Mouse (Mus musculus) midbrain, embryonic 11.5 days (tissue): Measurements from ENCODE around the gene Samd4. TPM values are rescaled to one million over a fixed set of nuclear protein-coding genes. Genes with fewer than 3 reads are reported as not detected.

Experiments
- ATAC-seq: fragments of 200-750 bp; cut with Nextera tagmentation; 2 replicates; pipeline ENCODE4 v1.8.0; 2017; ENCODE audit warnings: moderate TSS enrichment, moderate library complexity; ENCODE audit not compliant: low FRiP score
- DNase-seq: peaks from one replicate; pipeline ENCODE4 v3.0.0; 2015; ENCODE audit warnings: low spot score; ENCODE audit errors: missing footprints
- H3K27ac ChIP-seq: fragments of 300-500 bp; sonication (generic); 2 replicates; pipeline ENCODE4 v1.5.1; 2014; ENCODE audit warnings: low read depth, low read length
- H3K27me3 ChIP-seq: fragments of 300-500 bp; sonication (generic); 2 replicates; pipeline ENCODE4 v1.6.1; 2014; ENCODE audit warnings: mild to moderate bottlenecking, low read length, moderate library complexity, mixed read lengths; ENCODE audit not compliant: control insufficient read depth, insufficient read depth
- H3K36me3 ChIP-seq: fragments of 300-500 bp; sonication (generic); 2 replicates; pipeline ENCODE4 v1.6.1; 2014; ENCODE audit warnings: mild to moderate bottlenecking, low read length, moderate library complexity, mixed read lengths; ENCODE audit not compliant: control insufficient read depth, insufficient read depth
- H3K4me1 ChIP-seq: fragments of 300-500 bp; sonication (generic); 2 replicates; pipeline ENCODE4 v1.6.1; 2014; ENCODE audit warnings: low read length; ENCODE audit not compliant: control insufficient read depth, insufficient read depth
- H3K4me2 ChIP-seq: fragments of 300-500 bp; sonication (generic); 2 replicates; pipeline ENCODE4 v1.6.1; 2014; ENCODE audit warnings: mild to moderate bottlenecking, moderate library complexity
- H3K4me3 ChIP-seq: fragments of 300-500 bp; sonication (generic); 2 replicates; pipeline ENCODE4 v1.5.1; 2014; ENCODE audit warnings: low read depth, low read length
- H3K9ac ChIP-seq: fragments of 300-500 bp; sonication (generic); 2 replicates; pipeline ENCODE4 v1.6.1; 2014; ENCODE audit warnings: low read length
- H3K9me3 ChIP-seq: fragments of 300-500 bp; sonication (generic); 2 replicates; pipeline ENCODE4 v1.6.1; 2016; ENCODE audit warnings: low read length; ENCODE audit not compliant: control insufficient read depth
- WGBS: fragments of 180-500 bp; shearing (Covaris S2); extraction: QIAGEN DNeasy Blood & Tissue Kit; methylation state at CpG from one replicate; pipeline ENCODE4 v1.1.7; 2014; 5-methylcytosine and 5-hydroxymethylcytosine counted together
- polyA plus RNA-seq: library from polyadenylated mRNA; unstranded; fragments of >200 nt; fragmentation: Nextera tagmentation; extraction: Ambion mirVana; gene quantifications from 2 replicates; pipeline ENCODE4 v1.2.1, GENCODE M21; 2014

Samd4 gene
- polyA plus RNA-seq, 1 experiment from 2014 or later, result 2.8 TPM

DNA sequence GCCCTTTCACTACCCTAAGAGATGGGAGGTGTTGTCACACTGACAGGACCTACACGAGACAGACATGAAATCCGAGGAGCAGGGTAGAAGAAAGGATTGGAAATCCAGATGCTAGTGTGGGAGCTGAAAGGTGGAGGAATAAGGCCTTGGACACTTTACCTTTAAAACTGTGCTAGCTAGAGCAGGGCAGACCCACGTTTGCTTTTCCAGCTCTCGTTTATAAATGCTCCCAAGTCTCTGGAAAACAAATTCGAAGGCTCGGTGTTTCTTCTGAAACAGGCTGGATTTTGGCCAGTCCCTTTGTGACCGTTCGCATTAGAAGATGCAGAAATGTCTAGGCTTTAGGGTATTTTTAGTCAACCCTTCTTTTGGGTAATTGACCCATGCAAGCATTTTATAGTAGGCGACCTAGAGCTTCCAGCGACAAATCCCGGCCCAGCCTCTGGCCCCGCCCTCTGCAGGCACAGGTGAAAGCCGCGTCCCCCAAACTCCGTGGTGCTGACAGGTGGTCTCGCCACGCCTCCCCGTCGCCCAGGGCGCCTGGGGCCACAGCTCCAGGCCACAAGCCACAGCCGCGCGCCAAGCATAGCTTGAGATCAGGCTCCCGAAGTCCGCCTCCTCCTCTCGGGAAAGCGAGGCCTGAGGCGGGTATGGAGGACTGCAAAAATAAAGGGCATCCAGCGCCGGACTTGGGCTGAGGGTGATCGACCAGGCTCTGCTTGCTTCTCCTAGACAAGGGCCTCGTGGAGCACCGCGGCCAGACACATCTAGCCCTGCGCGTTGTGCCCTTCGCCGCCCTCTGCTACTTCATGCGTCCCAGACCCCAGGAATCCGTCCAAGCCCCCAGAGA, 848 bp upstream of the Samd4 start:
- Histone ChIP-seq H3K27me3 (peaks cover 2% of the 10 kb centered on the region; the same call in 1 of the 2 replicates), H3K4me1 (peaks cover 23% of the 10 kb centered on the region), H3K9ac (peak overlapping the region; percentile 79), H3K4me3 (peak overlapping the region; percentile 61), H3K36me3 (no peaks in the 10 kb centered on the region), H3K4me2 (peak overlapping the region; percentile 90), H3K27ac (no peak overlapping the region), H3K9me3 (no peaks in the 10 kb centered on the region)
- WGBS, result 3% methylated on average over 40 of the region's 40 CpGs
- DNase-seq (peak; percentile 91), ATAC-seq (peak; percentile 0; the same call in 1 of the 2 replicates)

DNA sequence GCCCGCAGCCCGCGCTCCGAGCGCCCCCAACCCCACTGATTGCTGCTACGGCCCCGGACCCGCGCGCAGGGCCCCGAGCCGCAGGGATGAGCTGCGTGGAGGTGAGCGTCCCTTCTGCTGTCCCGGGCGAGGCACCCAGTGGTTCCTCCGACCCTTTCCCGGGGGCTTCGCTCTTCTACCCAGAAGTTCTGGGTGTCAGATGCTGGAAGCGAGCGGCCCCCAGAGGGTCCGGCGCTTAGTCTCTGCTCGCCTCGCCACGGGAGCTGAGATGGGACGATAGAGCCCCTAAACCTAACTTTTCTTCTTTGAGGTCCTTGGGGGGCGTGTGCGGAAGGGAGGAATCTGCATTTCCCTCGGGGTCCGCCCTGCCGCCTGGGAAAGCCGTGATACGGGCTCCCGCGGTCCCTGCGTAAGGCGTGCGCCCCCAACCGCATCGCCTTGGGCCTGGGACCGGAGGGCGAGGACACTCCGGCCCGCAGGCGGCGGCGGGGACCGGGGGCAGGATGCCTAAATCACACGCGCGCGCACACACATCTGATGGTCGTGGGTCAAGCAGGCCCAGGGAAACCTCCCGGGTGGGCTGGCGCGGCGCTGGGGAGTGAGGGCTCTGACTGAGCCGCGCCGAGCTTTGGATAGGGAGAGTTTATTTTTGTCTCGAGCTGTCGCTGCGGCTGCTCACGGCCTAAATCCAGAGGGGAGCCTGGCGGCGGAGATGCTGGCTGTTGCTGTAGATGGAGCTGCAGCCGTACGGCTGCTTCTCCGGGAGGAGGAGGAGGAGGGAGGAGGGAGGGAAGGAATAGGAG, 615 bp downstream of the Samd4 start:
- Histone ChIP-seq H3K27ac (peak overlapping the region; percentile 57), H3K4me1 (peaks cover 23% of the 10 kb centered on the region), H3K36me3 (no peaks in the 10 kb centered on the region), H3K9me3 (no peaks in the 10 kb centered on the region), H3K4me2 (peak overlapping the region; percentile 90), H3K27me3 (peaks cover 2% of the 10 kb centered on the region; the same call in 1 of the 2 replicates), H3K9ac (peak overlapping the region; percentile 79), H3K4me3 (peak overlapping the region; percentile 61)
- WGBS, result under 1% methylated on average over 61 of the region's 70 CpGs
- DNase-seq (peak; percentile 95), ATAC-seq (peak; percentile 46)

DNA sequence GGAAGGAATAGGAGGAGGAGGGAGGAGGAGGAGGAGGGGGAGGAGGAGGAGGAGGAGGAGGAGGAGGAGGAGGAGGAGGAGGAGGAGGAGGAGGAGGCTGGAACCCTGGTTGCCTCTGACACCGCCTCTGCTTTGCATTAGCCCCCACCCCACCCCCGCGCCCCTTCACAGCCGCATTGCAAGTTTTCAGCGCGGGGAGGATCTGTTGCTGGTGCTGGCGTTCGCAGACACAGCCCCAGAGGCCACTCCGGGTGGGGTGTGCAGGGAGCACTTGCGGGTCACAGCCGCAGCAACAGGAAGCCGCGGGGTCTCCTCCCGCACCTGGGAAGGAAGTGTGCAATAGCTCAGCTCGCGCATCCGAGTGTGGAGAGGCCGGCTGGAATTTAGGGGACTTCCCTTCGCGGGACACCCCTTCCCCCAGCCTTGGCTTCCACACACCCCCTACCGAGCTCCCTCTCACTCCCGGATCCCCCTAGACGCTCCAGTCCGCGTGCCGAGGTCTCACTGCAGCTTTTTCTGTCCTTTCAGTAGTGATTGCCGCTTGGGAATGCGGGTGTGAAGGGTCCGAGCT, 1.3 kb downstream of the Samd4 start:
- Histone ChIP-seq H3K4me2 (peak overlapping the region; percentile 90), H3K4me1 (peaks cover 23% of the 10 kb centered on the region), H3K9ac (peak overlapping the region; percentile 60), H3K36me3 (no peaks in the 10 kb centered on the region), H3K27me3 (peaks cover 2% of the 10 kb centered on the region; the same call in 1 of the 2 replicates), H3K27ac (peak overlapping the region; percentile 59), H3K4me3 (peak overlapping the region; percentile 61), H3K9me3 (no peaks in the 10 kb centered on the region)
- WGBS, result under 1% methylated on average over 29 of the region's 29 CpGs
- DNase-seq (peak; percentile 96), ATAC-seq (peak; percentile 22; the same call in 1 of the 2 replicates)

DNA sequence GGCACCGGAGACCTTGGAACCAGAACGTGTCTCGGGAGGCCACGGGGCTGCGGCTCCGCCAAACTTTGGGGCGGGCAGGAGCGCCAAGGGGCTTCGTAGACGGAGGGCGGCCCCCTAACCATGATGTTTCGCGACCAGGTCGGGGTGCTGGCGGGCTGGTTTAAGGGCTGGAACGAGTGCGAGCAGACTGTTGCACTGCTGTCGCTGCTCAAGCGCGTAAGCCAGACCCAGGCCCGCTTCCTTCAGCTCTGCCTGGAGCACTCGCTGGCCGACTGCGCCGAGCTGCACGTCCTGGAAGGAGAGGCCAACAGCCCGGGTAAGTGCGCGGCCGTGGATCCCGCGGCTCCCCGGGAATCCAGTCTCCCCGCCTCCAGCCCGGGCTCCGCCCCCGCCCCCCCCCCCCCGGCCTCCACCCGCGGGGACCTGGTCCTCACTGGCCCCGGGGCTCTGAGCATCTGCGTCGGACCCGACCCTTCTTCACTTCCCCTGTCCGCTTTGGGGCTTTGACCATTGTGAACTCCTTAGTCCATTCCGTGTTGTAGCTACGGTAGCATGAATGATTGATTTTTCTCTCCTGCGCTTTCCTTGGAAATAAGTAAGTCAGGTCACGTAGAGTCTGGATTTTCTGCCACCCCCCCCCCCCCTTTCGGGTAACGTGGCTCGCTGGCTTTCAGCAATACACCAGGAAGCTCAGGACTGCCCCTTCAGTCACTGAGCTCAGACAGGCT, 2.2 kb downstream of the Samd4 start:
- Histone ChIP-seq H3K4me1 (peaks cover 23% of the 10 kb centered on the region), H3K9me3 (no peaks in the 10 kb centered on the region), H3K4me2 (peak overlapping the region; percentile 90), H3K27ac (peak overlapping the region; percentile 59), H3K9ac (peak overlapping the region; percentile 60), H3K4me3 (peak overlapping the region; percentile 61), H3K36me3 (no peaks in the 10 kb centered on the region), H3K27me3 (peaks cover 2% of the 10 kb centered on the region; the same call in 1 of the 2 replicates)
- DNase-seq (peak; percentile 97), ATAC-seq (peak; percentile 66)
- WGBS, result under 1% methylated on average over 45 of the region's 52 CpGs

DNA sequence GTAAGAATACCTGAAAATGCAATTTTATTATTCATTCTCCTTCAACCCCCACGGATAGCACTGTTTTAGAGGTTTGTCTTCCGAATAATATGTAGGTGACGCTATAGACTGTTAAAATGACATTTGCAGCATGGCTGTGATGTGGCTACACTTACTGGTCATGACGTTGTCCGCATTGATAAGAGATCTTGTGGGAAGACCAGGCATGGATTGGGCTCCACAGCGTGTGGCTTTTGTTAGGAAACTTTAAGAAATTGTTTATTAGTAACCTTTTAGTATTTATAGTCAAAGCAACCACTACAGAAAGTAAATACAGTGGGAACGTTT, 2.7 kb downstream of the Samd4 start:
- Histone ChIP-seq H3K4me1 (peaks cover 23% of the 10 kb centered on the region), H3K27ac (no peak overlapping the region), H3K36me3 (no peaks in the 10 kb centered on the region), H3K4me2 (peak overlapping the region; percentile 90), H3K9me3 (no peaks in the 10 kb centered on the region), H3K9ac (peak overlapping the region; percentile 60), H3K27me3 (peaks cover 2% of the 10 kb centered on the region; the same call in 1 of the 2 replicates), H3K4me3 (peak overlapping the region; percentile 61)
- 2% methylated on average over 7 of the region's 7 CpGs for WGBS
- no peak for DNase-seq
- ATAC-seq, result peak; percentile 9; the same call in 1 of the 2 replicates

DNA sequence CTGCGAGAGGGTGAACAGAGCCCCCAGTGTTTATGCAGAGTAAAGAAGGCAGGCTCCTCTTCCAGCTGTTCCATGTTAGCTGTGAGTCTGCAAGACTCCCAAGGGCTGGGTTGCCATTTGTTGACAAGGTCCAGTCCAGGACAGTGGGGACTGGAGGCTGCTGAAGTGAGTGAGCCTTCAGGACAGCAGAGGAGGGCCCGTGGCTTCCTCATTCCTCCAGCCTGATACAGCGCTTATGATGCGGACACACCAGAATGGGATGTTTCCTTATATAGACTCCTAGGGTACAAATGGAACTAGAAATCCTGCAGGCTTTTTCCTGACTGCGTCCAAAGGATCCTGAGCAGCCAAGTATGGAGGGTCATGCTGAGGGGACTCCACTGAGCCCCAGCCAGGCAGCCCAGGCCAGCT, 3.2 kb downstream of the Samd4 start:
- DNase-seq (peak; percentile 86), ATAC-seq (no peak)
- Histone ChIP-seq H3K9me3 (no peaks in the 10 kb centered on the region), H3K4me2 (peak overlapping the region; percentile 90), H3K27ac (no peak overlapping the region), H3K27me3 (peaks cover 2% of the 10 kb centered on the region; the same call in 1 of the 2 replicates), H3K4me3 (peak overlapping the region; percentile 61), H3K9ac (no peak overlapping the region), H3K36me3 (no peaks in the 10 kb centered on the region), H3K4me1 (peaks cover 23% of the 10 kb centered on the region)
- WGBS, result 17% methylated on average over 5 of the region's 5 CpGs

DNA sequence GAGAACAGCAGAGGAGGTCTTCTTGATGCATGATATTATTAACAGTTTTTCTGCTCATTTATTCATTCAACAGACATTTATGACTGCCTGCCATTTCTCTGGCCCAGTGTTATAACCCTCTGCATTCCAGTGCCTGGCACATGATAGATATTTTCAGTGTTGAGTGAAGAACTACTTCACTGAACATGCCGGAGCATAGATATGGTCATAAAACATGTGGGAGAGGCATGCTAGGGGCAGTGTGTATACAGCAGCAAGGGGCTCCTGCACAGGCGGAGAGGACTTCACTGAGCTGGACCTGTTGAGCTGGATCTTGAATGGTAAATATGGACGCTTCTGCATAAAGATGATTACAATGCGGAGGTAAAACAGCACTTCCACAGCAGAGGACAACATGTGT, 6.4 kb downstream of the Samd4 start:
- no peak for DNase-seq
- H3K4me2 ChIP-seq, result no peak overlapping the region
- WGBS, result 94% methylated on average over 4 of the region's 4 CpGs
- no peak overlapping the region for H3K9ac ChIP-seq
- ATAC-seq, result no peak
- no peaks in the 10 kb centered on the region for H3K27me3 ChIP-seq
- no peak overlapping the region for H3K4me3 ChIP-seq
- H3K36me3 ChIP-seq, result no peaks in the 10 kb centered on the region
- no peaks in the 10 kb centered on the region for H3K9me3 ChIP-seq
- no peak overlapping the region for H3K27ac ChIP-seq
- peaks cover 11% of the 10 kb centered on the region; the same call in 1 of the 2 replicates for H3K4me1 ChIP-seq

DNA sequence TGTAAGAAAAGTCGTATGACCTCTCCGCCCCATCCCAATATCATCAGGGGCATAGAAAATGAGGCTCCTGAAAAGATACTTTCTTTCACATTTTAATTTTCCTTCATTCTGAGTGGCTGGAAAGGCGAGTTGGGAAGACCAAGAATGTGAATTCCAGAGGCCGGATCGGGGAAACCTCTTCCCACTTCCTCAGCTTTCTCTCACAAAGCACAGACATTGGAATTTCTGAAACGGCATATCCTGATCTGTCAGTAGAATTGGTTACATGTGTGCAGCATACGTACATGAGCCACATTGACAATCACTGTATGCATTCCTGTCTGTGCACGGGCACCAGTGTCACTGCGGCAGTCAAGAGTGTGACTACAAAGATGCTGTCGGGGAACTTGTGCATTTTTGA, 11.3 kb downstream of the Samd4 start:
- DNase-seq (no peak), ATAC-seq (no peak)
- Histone ChIP-seq H3K9ac (no peak overlapping the region), H3K4me2 (no peak overlapping the region), H3K27me3 (no peaks in the 10 kb centered on the region), H3K4me3 (no peak overlapping the region), H3K36me3 (no peaks in the 10 kb centered on the region), H3K4me1 (no peaks in the 10 kb centered on the region), H3K9me3 (no peaks in the 10 kb centered on the region), H3K27ac (no peak overlapping the region)
- 90% methylated on average over 10 of the region's 10 CpGs for WGBS
